18 mouse cellular contexts compared by ENCODE assay signal in genomic region chr12:84275288-84275687, GRCm38 (mm10). TPM values are rescaled to one million over a fixed set of nuclear protein-coding genes. Genes with fewer than 3 reads are reported as not detected.
DNase-seq lines count a peak whose midpoint lies in the region; ATAC-seq and TF ChIP-seq lines count a peak whose summit lies in the region.
"Had no signal": no experiment of that assay in that cellular context is flagged by ENCODE, and none has a peak within 500 bp of the region (broad histone marks: within the 10 kb centered on the region; RNA-seq: fewer than 3 reads in every experiment).

No protein-coding gene starts in this region.

- no peak overlapping the region for H3K4me3 ChIP-seq in intestine, postnatal 0 days (ENCODE audit: low read depth, low read length)
- no peak overlapping the region for H3K4me3 ChIP-seq in intestine, embryonic 15.5 days (replicated peaks)
- H3K4me3 ChIP-seq in bone marrow, adult 2 months (replicated peaks; ENCODE audit: control insufficient read depth, low read depth, low read length): no peak overlapping the region
- H3K4me3 ChIP-seq in liver, postnatal 0 days (ENCODE audit: low read depth, low read length): no peak overlapping the region
- H3K4me3 ChIP-seq in myocyte: no peak overlapping the region
- H3K4me3 ChIP-seq in embryonic facial prominence, embryonic 10.5 days: no peak overlapping the region
- H3K4me3 ChIP-seq in forebrain, embryonic 14.5 days (ENCODE audit: low read depth, low read length): no peak overlapping the region
- H3K4me3 ChIP-seq: layer of hippocampus, adult 2 months; liver, embryonic 13.5 days had no signal

- H3K9ac ChIP-seq in intestine, postnatal 0 days (ENCODE audit: low read depth, low read length): 0 out of 2 replicates have a peak overlapping the region, but pooled peaks have one; percentile 11
- H3K9ac ChIP-seq in intestine, embryonic 15.5 days: no peak overlapping the region
- H3K9ac ChIP-seq in liver, postnatal 0 days (replicated peaks): no peak overlapping the region
- H3K9ac ChIP-seq in forebrain, embryonic 14.5 days (ENCODE audit: low read length): no peak overlapping the region
- H3K9ac ChIP-seq: forebrain, postnatal 0 days; liver, embryonic 13.5 days had no signal

- no peak overlapping the region for H3K27ac ChIP-seq in intestine, postnatal 0 days (ENCODE audit: low read depth, low read length)
- no peak overlapping the region for H3K27ac ChIP-seq in intestine, embryonic 15.5 days
- peak overlapping the region; percentile 32; the same call in 1 of the 2 replicates for H3K27ac ChIP-seq in bone marrow, adult 2 months (ENCODE audit: control insufficient read depth, insufficient read depth, low read depth, low read length, poor library complexity)
- H3K27ac ChIP-seq in liver, postnatal 0 days (ENCODE audit: low read depth): 0 out of 2 replicates have a peak overlapping the region, but pooled peaks have one; percentile 14
- H3K27ac ChIP-seq in embryonic facial prominence, embryonic 10.5 days (replicated peaks): no peak overlapping the region
- no peak overlapping the region for H3K27ac ChIP-seq in forebrain, embryonic 14.5 days (ENCODE audit: low read depth, low read length)
- H3K27ac ChIP-seq: layer of hippocampus, adult 2 months; liver, embryonic 13.5 days had no signal

- TF ChIP-seq POLR2A in bone marrow, adult 2 months (IDR thresholded peaks at IDR 0.05; ENCODE audit: borderline replicate concordance, control insufficient read depth, low read depth, low read length): no peak
- no peak for TF ChIP-seq POLR2A in myocyte (IDR thresholded peaks at IDR 0.05; ENCODE audit: insufficient read length, low read depth)

- WGBS in intestine, postnatal 0 days: 68% methylated on average over 9 of the region's 9 CpGs
- 89% methylated on average over 9 of the region's 9 CpGs for WGBS in intestine, embryonic 15.5 days
- WGBS in bone marrow, adult 2 months: 25% methylated on average over 9 of the region's 9 CpGs
- WGBS in liver, postnatal 0 days (ENCODE audit: insufficient replicate concordance): 53% methylated on average over 9 of the region's 9 CpGs
- WGBS in embryonic facial prominence, embryonic 10.5 days: 95% methylated on average over 9 of the region's 9 CpGs
- WGBS in forebrain, embryonic 14.5 days: 93% methylated on average over 9 of the region's 9 CpGs

- H3K9me3 ChIP-seq in intestine, postnatal 0 days (ENCODE audit: control insufficient read depth): no peaks in the 10 kb centered on the region
- H3K9me3 ChIP-seq in intestine, embryonic 15.5 days: no peaks in the 10 kb centered on the region
- H3K9me3 ChIP-seq in liver, postnatal 0 days (ENCODE audit: low read length): no peaks in the 10 kb centered on the region
- H3K9me3 ChIP-seq in embryonic facial prominence, embryonic 10.5 days: no peaks in the 10 kb centered on the region
- no peaks in the 10 kb centered on the region for H3K9me3 ChIP-seq in forebrain, embryonic 14.5 days (replicated peaks; ENCODE audit: control insufficient read depth, low read length)
- H3K9me3 ChIP-seq: liver, embryonic 13.5 days had no signal

- no peaks in the 10 kb centered on the region for H3K27me3 ChIP-seq in intestine, postnatal 0 days (replicated peaks; ENCODE audit: control insufficient read depth, insufficient read depth, low read length)
- H3K27me3 ChIP-seq in intestine, embryonic 15.5 days (replicated peaks): no peaks in the 10 kb centered on the region
- no peaks in the 10 kb centered on the region for H3K27me3 ChIP-seq in liver, postnatal 0 days (ENCODE audit: insufficient read depth, low read length)
- no peaks in the 10 kb centered on the region for H3K27me3 ChIP-seq in myocyte (ENCODE audit: control insufficient read depth, insufficient read depth, insufficient read length)
- H3K27me3 ChIP-seq in embryonic facial prominence, embryonic 10.5 days (replicated peaks; ENCODE audit: low read depth, poor library complexity, severe bottlenecking): no peaks in the 10 kb centered on the region
- no peaks in the 10 kb centered on the region for H3K27me3 ChIP-seq in forebrain, embryonic 14.5 days (replicated peaks; ENCODE audit: control insufficient read depth, insufficient read depth, low read length)
- H3K27me3 ChIP-seq: liver, embryonic 13.5 days had no signal

- H3K4me1 ChIP-seq in intestine, postnatal 0 days (replicated peaks; ENCODE audit: control insufficient read depth, insufficient read depth, low read length): no peaks in the 10 kb centered on the region
- H3K4me1 ChIP-seq in intestine, embryonic 15.5 days (replicated peaks): no peaks in the 10 kb centered on the region
- peaks cover 1% of the 10 kb centered on the region; the same call in 1 of the 2 replicates for H3K4me1 ChIP-seq in bone marrow, adult 2 months (ENCODE audit: control insufficient read depth, insufficient read depth, low read length)
- no peaks in the 10 kb centered on the region for H3K4me1 ChIP-seq in liver, postnatal 0 days (ENCODE audit: insufficient read depth)
- no peaks in the 10 kb centered on the region for H3K4me1 ChIP-seq in embryonic facial prominence, embryonic 10.5 days
- H3K4me1 ChIP-seq in forebrain, embryonic 14.5 days (ENCODE audit: control insufficient read depth, insufficient read depth, low read length): 0 out of 2 replicates have a peak, but pooled peaks cover 4% of the 10 kb centered on the region
- H3K4me1 ChIP-seq: liver, embryonic 13.5 days had no signal

- no peak overlapping the region for H3ac ChIP-seq in myocyte (ENCODE audit: control insufficient read depth, insufficient read length)

- H3K36me3 ChIP-seq in intestine, postnatal 0 days (ENCODE audit: control insufficient read depth, insufficient read depth): no peaks in the 10 kb centered on the region
- no peaks in the 10 kb centered on the region for H3K36me3 ChIP-seq in intestine, embryonic 15.5 days
- H3K36me3 ChIP-seq in liver, postnatal 0 days (replicated peaks; ENCODE audit: insufficient read depth, low read length): no peaks in the 10 kb centered on the region
- no peaks in the 10 kb centered on the region for H3K36me3 ChIP-seq in myocyte (ENCODE audit: control insufficient read depth, insufficient read depth)
- no peaks in the 10 kb centered on the region for H3K36me3 ChIP-seq in embryonic facial prominence, embryonic 10.5 days (replicated peaks)
- H3K36me3 ChIP-seq in forebrain, embryonic 14.5 days (ENCODE audit: control insufficient read depth, insufficient read depth, low read length): no peaks in the 10 kb centered on the region
- H3K36me3 ChIP-seq: liver, embryonic 13.5 days had no signal

- TF ChIP-seq CTCF in intestine, postnatal 0 days (IDR thresholded peaks at IDR 0.05; ENCODE audit: low read depth): no peak
- TF ChIP-seq CTCF in bone marrow, adult 2 months (IDR thresholded peaks at IDR 0.05; ENCODE audit: control insufficient read depth, insufficient read depth, low read length): no peak
- TF ChIP-seq CTCF in liver, postnatal 0 days (IDR thresholded peaks at IDR 0.05; ENCODE audit: low read depth): no peak

- no peak for TF ChIP-seq EP300 in liver, postnatal 0 days (IDR thresholded peaks at IDR 0.05; ENCODE audit: low read depth)

- no peaks in the 10 kb centered on the region for H3K79me2 ChIP-seq in myocyte (ENCODE audit: control insufficient read depth, insufficient read depth)

- no peak for ATAC-seq in intestine, postnatal 0 days
- ATAC-seq in intestine, embryonic 15.5 days: no peak
- ATAC-seq in liver, postnatal 0 days: peak; percentile 56
- ATAC-seq in forebrain, embryonic 14.5 days: no peak
- ATAC-seq: forebrain, postnatal 0 days; hindbrain, embryonic 16.5 days had no signal

- peak; percentile 45 for DNase-seq in liver, postnatal 0 days
- DNase-seq in embryonic facial prominence, embryonic 10.5 days (ENCODE audit: low spot score): no peak
- DNase-seq in gastrocnemius, postnatal 25 days: no peak
- no peak for DNase-seq in forebrain, embryonic 14.5 days (ENCODE audit: low spot score)
- DNase-seq: B cell, adult 2 months; cerebellum, adult 2 months; forebrain, postnatal 0 days; gastrocnemius, postnatal 36 days; kidney, adult 9 months; liver, embryonic 13.5 days; thymus, postnatal 4 days had no signal

- H3K4me2 ChIP-seq in intestine, postnatal 0 days (replicated peaks; ENCODE audit: low read depth): no peak overlapping the region
- no peak overlapping the region for H3K4me2 ChIP-seq in intestine, embryonic 15.5 days (replicated peaks)
- no peak overlapping the region for H3K4me2 ChIP-seq in liver, postnatal 0 days (ENCODE audit: low read depth, low read length)
- no peak overlapping the region for H3K4me2 ChIP-seq in myocyte (ENCODE audit: low read depth)
- H3K4me2 ChIP-seq in forebrain, embryonic 14.5 days (ENCODE audit: low read length): no peak overlapping the region
- H3K4me2 ChIP-seq: liver, embryonic 13.5 days; midbrain, embryonic 11.5 days had no signal

RNA-seq across cellular contexts. Expression of gene Ptgr2, which starts 9.7 kb away (rescaled TPM):
- polyA plus RNA-seq in intestine, postnatal 0 days (2015; fragmentation: Nextera tagmentation; extraction: Ambion mirVana): 35.3 and 41.2 TPM in 2 replicates
- polyA plus RNA-seq in intestine, embryonic 15.5 days (2015; fragmentation: Nextera tagmentation; extraction: Ambion mirVana): 41.7 and 45.2 TPM in 2 replicates
- 17.8 and 25.3 TPM in 2 replicates for polyA plus RNA-seq in bone marrow, adult 2 months (2011; ENCODE audit: insufficient read depth, insufficient read length, low replicate concordance, missing spikeins)
- 28.0 and 30.2 TPM in 2 replicates for polyA plus RNA-seq in liver, postnatal 0 days (2015; fragmentation: Nextera tagmentation; extraction: Ambion mirVana)
- polyA plus RNA-seq in myocyte (2012; fragmentation: generic; extraction: Trizol): 40.4 TPM
- 16.5 and 16.6 TPM in 2 replicates for polyA plus RNA-seq in embryonic facial prominence, embryonic 10.5 days (2016; fragmentation: Nextera tagmentation; extraction: Ambion mirVana)
- 10 to 100 TPM; 78.4 to 80.6 TPM for total RNA-seq in gastrocnemius, postnatal 25 days (2021)
- 13.0 and 14.2 TPM in 2 replicates for polyA plus RNA-seq in forebrain, embryonic 14.5 days (2014; fragmentation: Nextera tagmentation; extraction: Ambion mirVana)

RNA-seq across cellular contexts. Expression of gene Zfp410, which starts 41.4 kb away (rescaled TPM):
- polyA plus RNA-seq in intestine, postnatal 0 days (2015; fragmentation: Nextera tagmentation; extraction: Ambion mirVana): 34.2 and 34.5 TPM in 2 replicates
- 54.7 and 61.6 TPM in 2 replicates for polyA plus RNA-seq in intestine, embryonic 15.5 days (2015; fragmentation: Nextera tagmentation; extraction: Ambion mirVana)
- 29.1 and 31.8 TPM in 2 replicates for polyA plus RNA-seq in bone marrow, adult 2 months (2011; ENCODE audit: insufficient read depth, insufficient read length, low replicate concordance, missing spikeins)
- 19.0 and 22.7 TPM in 2 replicates for polyA plus RNA-seq in liver, postnatal 0 days (2015; fragmentation: Nextera tagmentation; extraction: Ambion mirVana)
- polyA plus RNA-seq in myocyte (2012; fragmentation: generic; extraction: Trizol): 18.7 TPM
- 116 and 119 TPM in 2 replicates for polyA plus RNA-seq in embryonic facial prominence, embryonic 10.5 days (2016; fragmentation: Nextera tagmentation; extraction: Ambion mirVana)
- 10 to 100 TPM; 15.9 to 17.8 TPM for total RNA-seq in gastrocnemius, postnatal 25 days (2021)
- 89.6 and 104 TPM in 2 replicates for polyA plus RNA-seq in forebrain, embryonic 14.5 days (2014; fragmentation: Nextera tagmentation; extraction: Ambion mirVana)

RNA-seq across cellular contexts. Expression of gene Elmsan1, which starts 56.6 kb away (rescaled TPM):
- polyA plus RNA-seq in intestine, postnatal 0 days (2015; fragmentation: Nextera tagmentation; extraction: Ambion mirVana): 4.4 and 4.9 TPM in 2 replicates
- 7.2 and 7.7 TPM in 2 replicates for polyA plus RNA-seq in intestine, embryonic 15.5 days (2015; fragmentation: Nextera tagmentation; extraction: Ambion mirVana)
- 12.5 and 20.0 TPM in 2 replicates for polyA plus RNA-seq in bone marrow, adult 2 months (2011; ENCODE audit: insufficient read depth, insufficient read length, low replicate concordance, missing spikeins)
- 2.6 and 2.8 TPM in 2 replicates for polyA plus RNA-seq in liver, postnatal 0 days (2015; fragmentation: Nextera tagmentation; extraction: Ambion mirVana)
- 13.7 TPM for polyA plus RNA-seq in myocyte (2012; fragmentation: generic; extraction: Trizol)
- 7.3 and 8.2 TPM in 2 replicates for polyA plus RNA-seq in embryonic facial prominence, embryonic 10.5 days (2016; fragmentation: Nextera tagmentation; extraction: Ambion mirVana)
- 1 to 10 TPM; 8.0 to 9.9 TPM for total RNA-seq in gastrocnemius, postnatal 25 days (2021)
- 3.2 and 3.4 TPM in 2 replicates for polyA plus RNA-seq in forebrain, embryonic 14.5 days (2014; fragmentation: Nextera tagmentation; extraction: Ambion mirVana)

Comparison
In these comparisons a context has a peak if more than half of its experiments do, and no peak if none do; other contexts are left out.
1. H3K27ac ChIP-seq: peak in bone marrow, adult 2 months (single experiment) and liver, postnatal 0 days (single experiment); none in intestine, postnatal 0 days (single experiment), intestine, embryonic 15.5 days (single experiment), embryonic facial prominence, embryonic 10.5 days (single experiment) and forebrain, embryonic 14.5 days (single experiment).